In the genomic region with DNA sequence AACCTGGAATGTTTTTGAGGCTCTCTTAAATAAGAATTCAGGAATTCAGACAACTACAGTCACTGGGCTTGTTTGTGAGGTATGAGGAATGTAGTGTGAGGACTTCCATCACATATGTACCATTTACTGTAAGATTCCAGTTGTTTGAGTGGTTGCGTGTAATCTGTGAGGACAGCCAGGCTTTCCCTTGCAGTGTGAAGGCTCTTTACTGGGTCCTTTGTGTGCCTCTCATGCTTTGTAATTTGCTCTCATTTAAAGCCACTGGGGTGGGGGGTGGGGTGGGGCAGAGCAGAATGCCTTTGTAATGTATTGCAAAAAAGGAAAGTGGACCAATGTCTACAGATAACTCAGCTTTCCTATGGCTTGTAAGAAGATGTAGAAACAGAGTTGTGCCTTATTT, we compare ENCODE assay signal across 22 mouse cellular contexts.
"Had no signal": no experiment of that assay in that cellular context is flagged by ENCODE, and none has a peak within 500 bp of the region (broad histone marks: within the 10 kb centered on the region; RNA-seq: fewer than 3 reads in every experiment).

No protein-coding gene starts in this region.

- DNase-seq: gastrocnemius, adult 2 months; gastrocnemius, postnatal 10 days; gastrocnemius, postnatal 25 days; heart, adult 18-20 months; heart, postnatal 10 days; heart, postnatal 4 days; kidney, adult 18-20 months; kidney, postnatal 10 days; kidney, postnatal 4 days; liver had no signal

- H3K9me3 ChIP-seq: heart, embryonic 10.5 days; heart, embryonic 12.5 days; hindbrain, embryonic 10.5 days; hindbrain, embryonic 12.5 days; intestine, embryonic 15.5 days; limb, embryonic 12.5 days had no signal

- H3K4me2 ChIP-seq: heart, embryonic 12.5 days; hindbrain, embryonic 12.5 days; hindbrain, embryonic 14.5 days; intestine, embryonic 15.5 days; limb, embryonic 12.5 days had no signal

- H3K27me3 ChIP-seq: heart, embryonic 12.5 days; hindbrain, embryonic 12.5 days; intestine, embryonic 15.5 days; limb, embryonic 12.5 days had no signal

- H3K4me1 ChIP-seq: heart, embryonic 10.5 days; heart, embryonic 12.5 days; hindbrain, embryonic 12.5 days; intestine, embryonic 15.5 days; limb, embryonic 12.5 days had no signal

- H3K36me3 ChIP-seq: heart, embryonic 10.5 days; heart, embryonic 12.5 days; hindbrain, embryonic 10.5 days; hindbrain, embryonic 12.5 days; intestine, embryonic 15.5 days; limb, embryonic 12.5 days had no signal

- ATAC-seq: hindbrain, embryonic 16.5 days; inflammation-experienced regulatory T-cells, adult 6 months; intestine, embryonic 15.5 days; intestine, postnatal 0 days had no signal

- H3K27ac ChIP-seq: gastrocnemius, adult 2 months; heart, embryonic 10.5 days; hindbrain, embryonic 10.5 days; hindbrain, embryonic 12.5 days; hindbrain, embryonic 14.5 days; intestine, embryonic 15.5 days; layer of hippocampus, adult 2 months; left cerebral cortex, adult 2 months; limb, embryonic 12.5 days had no signal

- H3K4me3 ChIP-seq: gastrocnemius, adult 2 months; heart, embryonic 10.5 days; heart, embryonic 12.5 days; hindbrain, embryonic 10.5 days; hindbrain, embryonic 12.5 days; intestine, embryonic 15.5 days; layer of hippocampus, adult 2 months; left cerebral cortex, adult 2 months; limb, embryonic 12.5 days had no signal

- H3K9ac ChIP-seq: heart, embryonic 12.5 days; hindbrain, embryonic 12.5 days; hindbrain, embryonic 14.5 days; intestine, embryonic 15.5 days; limb, embryonic 12.5 days had no signal
